Mouse (Mus musculus) stomach, postnatal 0 days (tissue): ENCODE results near the gene Trappc11. TPM values are rescaled to one million over a fixed set of nuclear protein-coding genes. Genes with fewer than 3 reads are reported as not detected.

ENCODE experiments used
- ATAC-seq: fragments of 200-750 bp; cut with Nextera tagmentation; 2 replicates; pipeline ENCODE4 v1.8.0; 2017; ENCODE audit not compliant: low FRiP score, low TSS enrichment
- DNase-seq: peaks from one replicate; pipeline ENCODE4 v3.0.0-alpha.2; 2016; ENCODE audit warnings: low spot score
- H3K27ac ChIP-seq: fragments of 300-500 bp; sonication (generic); replicated peaks from 2 replicates; pipeline ENCODE4 v1.5.1; 2014; ENCODE audit warnings: mild to moderate bottlenecking, control low read depth
- H3K27me3 ChIP-seq: fragments of 300-500 bp; sonication (generic); 2 replicates; pipeline ENCODE4 v1.6.1; 2014; ENCODE audit warnings: low read length; ENCODE audit not compliant: control insufficient read depth, insufficient read depth
- H3K36me3 ChIP-seq: fragments of 300-500 bp; sonication (generic); 2 replicates; pipeline ENCODE4 v1.6.1; 2014; ENCODE audit warnings: low read length, mixed read lengths; ENCODE audit not compliant: control insufficient read depth, insufficient read depth
- H3K4me1 ChIP-seq: fragments of 300-500 bp; sonication (generic); replicated peaks from 2 replicates; pipeline ENCODE4 v1.6.1; 2014; ENCODE audit warnings: antibody characterized with exemption; ENCODE audit not compliant: control insufficient read depth, insufficient read depth
- H3K4me2 ChIP-seq: fragments of 300-500 bp; sonication (generic); replicated peaks from 2 replicates; pipeline ENCODE4 v1.6.1; 2014; ENCODE audit warnings: low read depth, mild to moderate bottlenecking, control low read depth, moderate library complexity
- H3K4me3 ChIP-seq: fragments of 300-500 bp; sonication (generic); 2 replicates; pipeline ENCODE4 v1.5.1; 2014; ENCODE audit warnings: low read depth, low read length, control low read depth
- H3K9ac ChIP-seq: fragments of 300-500 bp; sonication (generic); 2 replicates; pipeline ENCODE4 v1.6.1; 2014; ENCODE audit warnings: mild to moderate bottlenecking, low read length, control low read depth, mixed read lengths
- H3K9me3 ChIP-seq: fragments of 300-500 bp; sonication (generic); 2 replicates; pipeline ENCODE4 v1.6.1; 2016; ENCODE audit warnings: low read length; ENCODE audit not compliant: control insufficient read depth
- CTCF ChIP-seq: IDR thresholded peaks from 2 replicates; pipeline ENCODE4 v1.5.1; 2016; ENCODE audit warnings: antibody characterized with exemption, low read depth, mild to moderate bottlenecking, moderate library complexity
- EP300 ChIP-seq: optimal IDR thresholded peaks from 2 replicates; pipeline ENCODE3; 2016; ENCODE audit warnings: antibody characterized with exemption
- WGBS: fragments of 180-500 bp; shearing (Covaris S2); extraction: QIAGEN DNeasy Blood & Tissue Kit; methylation state at CpG from one replicate; pipeline ENCODE4 v1.1.7; 2014; 5-methylcytosine and 5-hydroxymethylcytosine counted together
- polyA plus RNA-seq: library from polyadenylated mRNA; unstranded; fragments of >200 nt; fragmentation: Nextera tagmentation; extraction: Ambion mirVana; gene quantifications from 2 replicates; pipeline ENCODE4 v1.2.1, GENCODE M21; 2015

Gene Trappc11
- polyA plus RNA-seq, 1 experiment from 2014 or later = 14.9 TPM

GRCm38 (mm10) chr8:47560801-47561200 is 27.5 kb upstream of the Trappc11 start:
- Histone ChIP-seq H3K36me3 (no peaks in the 10 kb centered on the region), H3K27me3 (no peaks in the 10 kb centered on the region), H3K9me3 (no peaks in the 10 kb centered on the region), H3K27ac (no peak overlapping the region), H3K9ac (no peak overlapping the region), H3K4me1 (no peaks in the 10 kb centered on the region), H3K4me2 (no peak overlapping the region), H3K4me3 (no peak overlapping the region)
- ATAC-seq (no peak), DNase-seq (no peak)
- 83% methylated on average over 7 of the region's 7 CpGs for WGBS
- TF ChIP-seq EP300 (no peak), CTCF (no peak)

- Histone ChIP-seq H3K36me3 (no peaks in the 10 kb centered on the region), H3K9ac (no peak overlapping the region), H3K4me3 (no peak overlapping the region), H3K9me3 (no peaks in the 10 kb centered on the region), H3K27ac (no peak overlapping the region), H3K27me3 (no peaks in the 10 kb centered on the region), H3K4me2 (no peak overlapping the region), H3K4me1 (no peaks in the 10 kb centered on the region)
- 31% methylated on average over 7 of the region's 7 CpGs for WGBS
- no peak for DNase-seq
- ATAC-seq = no peak
- TF ChIP-seq CTCF (no peak), EP300 (no peak)
Observed at GRCm38 (mm10) chr8:47558274-47558673, 25.0 kb upstream of the Trappc11 start.

GRCm38 (mm10) chr8:47556446-47556845 is 23.2 kb upstream of the Trappc11 start:
- H3K9me3 ChIP-seq = no peaks in the 10 kb centered on the region
- no peak for ATAC-seq
- H3K9ac ChIP-seq = no peak overlapping the region
- no peaks in the 10 kb centered on the region for H3K27me3 ChIP-seq
- no peak for DNase-seq
- H3K36me3 ChIP-seq = no peaks in the 10 kb centered on the region
- no peak overlapping the region for H3K4me3 ChIP-seq
- no peak overlapping the region for H3K4me2 ChIP-seq
- TF ChIP-seq CTCF = no peak
- TF ChIP-seq EP300 = no peak
- H3K4me1 ChIP-seq = no peaks in the 10 kb centered on the region
- H3K27ac ChIP-seq = no peak overlapping the region
- 81% methylated on average over 7 of the region's 7 CpGs for WGBS

GRCm38 (mm10) chr8:47553613-47554012 is 20.3 kb upstream of the Trappc11 start:
- TF ChIP-seq CTCF (peak; percentile 58), EP300 (no peak)
- DNase-seq (no peak), ATAC-seq (no peak)
- Histone ChIP-seq H3K4me1 (no peaks in the 10 kb centered on the region), H3K27ac (no peak overlapping the region), H3K27me3 (no peaks in the 10 kb centered on the region), H3K4me3 (no peak overlapping the region), H3K4me2 (no peak overlapping the region), H3K9me3 (no peaks in the 10 kb centered on the region), H3K36me3 (0 out of 2 replicates have a peak, but pooled peaks cover 6% of the 10 kb centered on the region), H3K9ac (no peak overlapping the region)
- 89% methylated on average over 6 of the region's 6 CpGs for WGBS

DNA sequence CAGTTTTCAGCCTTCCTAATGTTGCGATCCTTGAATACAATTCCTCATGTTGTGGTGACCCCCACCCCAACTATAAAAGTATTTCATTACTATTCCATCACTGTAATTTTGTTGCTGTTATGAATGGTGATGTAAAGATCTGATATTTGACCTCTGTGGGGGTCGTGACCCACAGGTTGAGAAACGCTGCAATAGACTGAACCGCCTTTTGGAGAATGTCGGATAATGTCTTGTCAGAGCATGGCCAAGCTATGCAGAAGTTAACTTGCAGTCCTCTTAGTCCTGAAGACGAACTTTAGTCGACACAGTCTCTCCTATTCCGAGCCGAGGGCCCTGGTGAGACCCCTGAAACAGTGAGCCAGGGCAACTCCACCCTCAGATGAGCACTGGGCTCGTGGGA is 13.8 kb upstream of the Trappc11 start:
- TF ChIP-seq EP300 (no peak), CTCF (no peak)
- WGBS = 99% methylated on average over 10 of the region's 10 CpGs
- DNase-seq (no peak), ATAC-seq (no peak)
- H3K4me1 ChIP-seq = no peaks in the 10 kb centered on the region
- no peaks in the 10 kb centered on the region for H3K27me3 ChIP-seq
- peaks cover 30% of the 10 kb centered on the region for H3K36me3 ChIP-seq
- H3K9me3 ChIP-seq = no peaks in the 10 kb centered on the region
- H3K27ac ChIP-seq = no peak overlapping the region
- no peak overlapping the region for H3K4me2 ChIP-seq
- no peak overlapping the region for H3K9ac ChIP-seq
- H3K4me3 ChIP-seq = no peak overlapping the region

GRCm38 (mm10) chr8:47544094-47544493 is 10.8 kb upstream of the Trappc11 start:
- Histone ChIP-seq H3K36me3 (peaks cover 27% of the 10 kb centered on the region), H3K9me3 (no peaks in the 10 kb centered on the region)

More at GRCm38 (mm10) chr8:47544094-47544493, 10.8 kb upstream of the Trappc11 start:
- Histone ChIP-seq H3K4me2 (no peak overlapping the region), H3K4me1 (no peaks in the 10 kb centered on the region), H3K4me3 (no peak overlapping the region), H3K27ac (no peak overlapping the region), H3K9ac (no peak overlapping the region), H3K27me3 (no peaks in the 10 kb centered on the region)
- 85% methylated on average over 5 of the region's 5 CpGs for WGBS
- ATAC-seq = no peak
- TF ChIP-seq CTCF (no peak), EP300 (no peak)
- no peak for DNase-seq
